Mouse (Mus musculus) bone marrow, adult 2 months (tissue): ENCODE measurements around the gene Pdzrn3.

Experiments used
- CTCF ChIP-seq: fragments of 200-500 bp; IDR thresholded peaks from 2 replicates; pipeline ENCODE4 v1.5.1; 2011; ENCODE audit warnings: low read length, control low read depth; ENCODE audit not compliant: control insufficient read depth, insufficient read depth
- POLR2A ChIP-seq: fragments of 200-500 bp; IDR thresholded peaks from 2 replicates; pipeline ENCODE4 v1.6.1; 2011; ENCODE audit warnings: low read depth, mild to moderate bottlenecking, control low read depth, low read length, borderline replicate concordance; ENCODE audit not compliant: control insufficient read depth

GRCm38 (mm10) chr6:101233680-101234079 lies 144.0 kb downstream of the Pdzrn3 start:
- TF ChIP-seq POLR2A (no peak), CTCF (no peak)
